Mouse (Mus musculus) spleen, adult 12 weeks (tissue): Measurements from ENCODE around the gene Fxr2.
"Not testable (repeated sequence)": the region's sequence is repeated elsewhere in the genome, so short reads cannot be mapped to it uniquely, and the experiment has no call there.

Source experiments
- DNase-seq: peaks from one replicate; pipeline ENCODE4 v3.0.0; 2022; ENCODE audit warnings: low spot score

The Fxr2 gene

GRCm38 (mm10) chr11:69610899-69611298, 21.9 kb upstream of the Fxr2 start:
- no peak for DNase-seq

DNA sequence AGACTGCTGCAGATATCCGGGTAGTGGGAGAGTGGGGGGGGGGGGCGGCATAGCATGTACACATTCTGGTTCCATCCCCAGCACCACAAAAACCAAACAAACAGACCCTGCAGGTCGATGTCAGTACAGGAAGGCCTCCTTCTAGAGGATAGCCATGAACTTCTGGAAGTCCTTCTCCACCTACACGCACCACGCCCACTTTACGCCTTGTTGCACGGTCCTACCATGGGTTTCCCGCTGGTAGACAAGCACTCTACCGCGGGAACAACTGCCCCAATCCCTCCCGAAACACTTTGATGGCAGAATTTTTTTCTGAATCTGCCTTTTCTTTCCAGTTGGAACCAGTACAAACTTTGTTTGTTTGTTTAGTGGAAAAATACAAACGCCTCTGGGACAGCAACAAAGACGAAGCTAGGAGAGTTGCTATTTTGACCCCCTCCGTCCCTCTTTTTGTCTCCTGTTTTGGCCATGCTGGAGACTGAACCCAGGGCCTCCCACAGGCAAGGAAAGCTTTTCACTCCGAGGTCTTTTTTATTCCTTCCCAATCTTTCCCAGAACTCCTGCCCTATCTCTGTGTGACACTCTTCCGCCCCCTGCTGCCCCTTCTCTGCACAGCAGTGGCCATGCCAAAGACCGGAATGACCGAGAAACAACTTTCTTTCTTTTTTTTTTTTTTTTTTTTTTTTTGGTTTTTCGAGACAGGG, 19.1 kb upstream of the Fxr2 start:
- DNase-seq: peak; percentile 68

- not testable (repeated sequence) for DNase-seq
These were observed 18.6 kb upstream of the Fxr2 start for GRCm38 (mm10) chr11:69614257-69614588.

DNA sequence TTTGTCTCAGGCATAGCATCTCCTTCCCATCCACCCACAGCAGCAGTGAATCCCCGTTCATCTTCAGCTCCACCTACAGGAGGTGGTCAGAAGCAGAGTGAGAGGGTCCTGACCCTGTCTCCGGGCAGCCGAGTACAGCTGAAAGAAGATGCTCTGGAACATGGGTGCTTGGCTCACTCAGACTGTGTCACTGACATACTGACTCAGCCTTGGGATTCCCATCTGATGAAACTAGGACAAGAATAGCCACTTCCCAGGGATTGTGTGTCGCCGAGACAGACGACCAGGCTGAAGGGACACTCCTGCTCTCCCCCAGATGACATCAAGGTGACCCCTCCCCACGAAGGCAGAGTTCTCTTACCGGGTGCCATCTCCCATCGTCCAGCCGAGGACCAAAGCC, 16.0 kb upstream of the Fxr2 start:
- no peak for DNase-seq

GRCm38 (mm10) chr11:69617805-69618204, 15.0 kb upstream of the Fxr2 start, which contains the start of gene Shbg:
TSS of gene Shbg (minus strand) at chr11:69617905.
- no peak for DNase-seq

GRCm38 (mm10) chr11:69620394-69621081, 12.3 kb upstream of the Fxr2 start:
- DNase-seq: no peak

DNA sequence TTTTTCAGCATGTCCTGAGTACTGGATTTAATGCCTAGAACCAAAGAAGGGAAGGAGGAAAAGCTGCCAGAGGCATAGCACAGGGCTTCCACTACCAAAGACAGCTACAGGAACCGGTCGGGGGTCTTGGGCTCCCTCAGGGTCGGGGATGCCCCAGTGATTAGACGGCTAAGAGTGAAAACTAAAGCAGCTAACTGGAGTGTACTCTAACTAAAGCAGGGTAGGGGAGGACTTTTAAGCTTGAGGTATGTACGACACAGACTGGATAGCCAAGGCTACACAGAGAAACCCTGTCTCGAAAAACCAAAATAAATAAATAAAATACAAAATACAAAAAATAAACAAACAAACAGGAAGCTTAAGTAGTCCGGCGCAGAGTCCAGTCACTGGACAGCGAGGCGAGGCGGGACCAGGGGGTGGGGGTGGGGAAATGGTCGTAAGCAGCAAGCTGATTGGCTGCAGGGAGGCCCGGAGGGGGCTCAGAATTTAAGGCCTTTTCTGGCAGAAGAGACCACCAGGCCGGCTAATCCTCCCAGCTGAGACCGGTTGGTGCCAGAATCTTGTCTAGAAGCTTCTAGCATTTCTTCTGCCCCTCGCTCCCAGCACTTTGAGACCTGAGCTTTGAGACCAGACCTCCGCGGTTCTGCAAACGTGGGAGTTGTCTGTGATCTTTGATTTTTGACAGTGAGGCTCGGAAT, 11.1 kb upstream of the Fxr2 start, which contains the start of gene Sat2:
TSS of gene Sat2 (plus strand) at position 454 of the 698 bp plus-strand sequence.
- no peak for DNase-seq

DNA sequence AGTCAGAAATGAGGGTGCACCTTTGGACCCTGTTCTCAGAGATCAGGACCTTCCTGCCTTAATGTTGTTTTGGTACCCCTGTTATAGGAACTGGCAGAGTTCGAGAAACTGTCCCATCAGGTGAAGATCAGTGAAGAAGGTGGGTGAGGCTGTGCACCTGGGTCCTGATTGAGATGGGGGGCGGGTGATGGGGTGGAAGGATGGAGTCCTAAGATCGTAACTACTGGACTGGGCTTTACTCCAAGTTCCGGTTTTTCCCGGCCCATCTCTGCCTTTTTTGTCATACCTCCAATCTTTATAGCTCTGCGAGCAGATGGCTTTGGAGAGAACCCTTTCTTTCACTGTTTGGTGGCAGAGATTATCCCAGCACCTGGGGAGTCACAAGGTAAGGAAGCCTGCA, 10.4 kb upstream of the Fxr2 start:
- DNase-seq: no peak

- DNase-seq: no peak
These were observed 9.8 kb upstream of the Fxr2 start for GRCm38 (mm10) chr11:69623006-69623405.

- not testable (repeated sequence) for DNase-seq
These were observed 8.5 kb upstream of the Fxr2 start for GRCm38 (mm10) chr11:69624339-69624738.

DNA sequence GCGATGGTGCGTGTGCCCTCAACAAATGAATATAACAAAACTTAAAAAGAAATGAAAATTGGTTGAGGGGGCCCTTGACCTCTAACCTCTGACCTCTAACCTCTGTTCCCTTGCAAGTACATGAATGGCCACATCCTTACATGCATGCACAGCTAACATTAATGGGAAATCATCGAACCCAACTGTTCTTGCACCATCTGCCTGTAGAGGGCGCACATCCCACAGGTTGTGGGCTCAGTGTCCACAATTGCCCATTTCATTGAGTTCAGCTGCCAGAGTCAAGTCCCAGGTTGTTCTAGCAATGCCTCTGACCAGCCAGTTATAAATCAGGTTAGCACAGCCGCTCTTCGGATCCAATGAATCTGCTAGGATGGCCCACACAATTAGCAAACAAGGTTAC, 4.5 kb upstream of the Fxr2 start:
- peak; percentile 65 for DNase-seq

DNA sequence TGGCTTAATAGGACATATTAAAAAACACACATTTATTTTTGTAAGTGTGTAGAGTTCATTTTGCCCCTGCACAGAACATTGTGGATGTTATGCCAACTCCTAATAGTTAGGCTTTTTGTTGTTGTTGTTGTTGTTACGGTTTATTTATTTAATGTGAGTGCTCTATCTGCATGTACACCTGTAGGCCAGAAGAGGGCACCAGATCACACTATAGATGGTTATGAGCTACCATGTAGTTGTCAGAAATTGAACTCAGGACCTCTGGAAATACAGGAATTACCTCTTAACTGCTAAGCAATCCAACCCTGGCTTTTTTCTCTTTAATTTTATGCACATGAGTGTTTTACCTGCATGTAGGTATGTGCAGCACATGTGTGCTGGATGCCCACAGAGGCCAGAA, 3.0 kb upstream of the Fxr2 start:
- no peak for DNase-seq

- DNase-seq: no peak
These were observed 507 bp downstream of the Fxr2 start for GRCm38 (mm10) chr11:69633128-69633866.

GRCm38 (mm10) chr11:69635471-69635870, 2.7 kb downstream of the Fxr2 start:
- no peak for DNase-seq

DNA sequence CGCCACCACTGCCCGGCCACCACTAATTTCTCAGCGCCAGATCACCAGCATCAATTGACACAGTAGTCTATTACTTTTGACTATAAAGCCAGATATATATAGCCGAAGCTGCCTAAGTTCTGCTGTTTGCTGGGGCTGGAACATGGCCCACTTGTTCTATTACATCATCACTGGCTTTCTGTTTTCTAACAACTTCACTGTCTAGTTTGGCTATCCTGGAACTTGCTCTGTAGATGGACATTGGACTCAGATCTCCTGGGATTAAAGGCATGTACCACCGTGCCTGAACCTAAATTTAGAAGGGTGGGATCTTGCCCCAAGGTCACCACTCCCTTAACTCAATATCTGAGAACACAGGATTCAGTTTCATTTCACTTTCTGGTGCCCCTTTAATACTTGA, 13.1 kb downstream of the Fxr2 start:
- no peak for DNase-seq

- no peak for DNase-seq
These were observed 20.6 kb downstream of the Fxr2 start for GRCm38 (mm10) chr11:69653399-69653798.

DNA sequence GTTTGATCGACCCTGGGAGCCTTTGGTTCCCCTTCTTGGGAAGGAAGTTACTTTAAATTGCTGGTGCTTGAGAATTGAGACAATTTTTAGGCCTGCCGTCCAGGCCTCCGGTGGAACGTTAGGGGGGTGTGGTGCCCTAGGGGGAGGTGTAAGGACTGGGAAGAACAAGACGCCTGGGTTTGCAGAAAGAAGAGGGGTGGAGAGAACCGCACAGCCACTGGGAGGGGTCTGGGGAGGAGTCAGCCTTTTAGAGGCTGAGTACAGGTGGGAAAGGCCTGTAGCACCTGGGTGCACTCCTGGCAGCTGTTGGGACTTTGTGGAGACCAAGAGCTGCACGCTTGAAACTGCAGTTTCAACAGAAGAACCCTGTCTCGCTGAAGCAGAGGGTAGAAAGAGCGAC, 22.0 kb downstream of the Fxr2 start:
- DNase-seq: no peak

DNA sequence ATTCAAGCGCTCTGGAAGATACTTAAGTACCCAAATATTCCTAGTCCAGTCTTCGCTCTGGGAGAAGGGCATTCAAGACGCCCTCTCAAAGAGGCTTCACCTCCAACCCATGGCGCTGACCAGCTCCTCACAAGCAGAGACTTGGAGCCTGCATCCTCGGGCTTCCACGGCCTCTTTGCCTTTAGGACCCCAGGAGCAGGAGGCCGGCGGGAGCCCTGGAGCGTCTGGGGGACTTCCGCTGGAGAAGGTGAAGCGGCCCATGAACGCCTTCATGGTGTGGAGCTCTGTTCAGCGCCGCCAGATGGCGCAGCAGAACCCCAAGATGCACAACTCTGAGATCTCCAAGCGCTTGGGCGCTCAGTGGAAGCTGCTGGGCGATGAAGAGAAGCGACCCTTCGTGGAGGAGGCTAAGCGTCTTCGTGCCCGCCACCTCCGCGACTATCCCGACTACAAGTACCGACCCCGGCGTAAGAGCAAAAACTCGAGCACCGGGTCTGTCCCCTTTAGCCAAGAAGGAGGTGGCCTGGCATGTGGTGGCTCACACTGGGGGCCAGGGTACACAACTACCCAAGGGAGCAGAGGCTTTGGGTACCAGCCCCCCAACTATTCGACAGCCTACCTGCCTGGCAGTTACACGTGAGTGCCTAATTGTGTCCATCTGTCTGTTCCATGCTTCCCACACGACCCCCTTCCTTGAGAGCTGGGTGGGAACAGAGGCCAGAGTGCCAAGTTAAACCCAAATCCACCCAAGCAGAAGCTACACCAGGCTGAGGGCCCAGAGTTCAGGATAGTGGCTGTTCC, 22.7 kb downstream of the Fxr2 start, which contains the start of gene Sox15:
TSS of gene Sox15 (plus strand) at position 51 of the 801 bp plus-strand sequence.
- peak; percentile 29 for DNase-seq

GRCm38 (mm10) chr11:69656065-69656455, 23.3 kb downstream of the Fxr2 start:
- no peak for DNase-seq

- DNase-seq: peak; percentile 50
These were observed 24.0 kb downstream of the Fxr2 start for GRCm38 (mm10) chr11:69656617-69657461.
